Mouse (Mus musculus) myocyte (in vitro differentiated cells): Measurements from ENCODE around the gene Rmdn2.

Experiments
- MYOG ChIP-seq, 3 experiments: IDR thresholded peaks; one replicate each; pipeline ENCODE4 v1.6.1; 2011; ENCODE audit warnings: control low read depth in 2 of 3, low read depth in 2 of 3, mild to moderate bottlenecking in 2 of 3; ENCODE audit not compliant: insufficient read length in 2 of 3, control insufficient read depth in 1 of 3, insufficient read depth in 1 of 3
- POLR2A ChIP-seq: IDR thresholded peaks from one replicate; pipeline ENCODE4 v1.6.1; 2011; ENCODE audit warnings: low read depth, mild to moderate bottlenecking, control low read depth, moderate library complexity; ENCODE audit not compliant: insufficient read length
- POLR2AphosphoS2 ChIP-seq: IDR thresholded peaks from one replicate; pipeline ENCODE4 v1.6.1; 2011; ENCODE audit warnings: low read depth, control low read depth; ENCODE audit not compliant: insufficient read length
- TCF3 ChIP-seq: IDR thresholded peaks from one replicate; pipeline ENCODE4 v1.6.1; 2011; ENCODE audit warnings: low read depth, control low read depth; ENCODE audit not compliant: insufficient read length
- USF1 ChIP-seq: IDR thresholded peaks from one replicate; pipeline ENCODE4 v1.6.1; 2011; ENCODE audit warnings: low read depth, mild to moderate bottlenecking, control low read depth, moderate library complexity

DNA sequence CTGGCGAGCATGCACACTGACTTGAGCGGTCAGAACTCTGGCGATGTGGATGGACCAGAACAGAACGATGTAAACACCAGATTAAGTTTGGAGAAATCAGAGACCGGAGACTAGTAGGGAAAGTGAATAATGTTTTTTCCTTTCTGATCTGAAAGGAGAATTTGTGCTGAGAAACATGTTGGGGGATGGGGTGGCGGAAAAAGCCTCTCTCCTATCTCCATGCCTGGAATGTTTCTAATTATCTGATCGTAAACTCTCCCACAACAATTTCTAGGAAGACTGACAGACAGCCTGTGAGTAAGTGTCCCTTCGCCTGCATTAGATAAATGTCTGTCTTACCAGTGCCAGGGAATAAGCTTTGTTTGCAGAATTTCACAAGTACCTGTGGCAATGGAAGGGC is 119.3 kb downstream of the Rmdn2 start:
- TF ChIP-seq POLR2A = no peak
- TF ChIP-seq USF1 = no peak
- no peak for TF ChIP-seq MYOG (IDR thresholded peaks at IDR 0.05; ENCODE audit: control insufficient read depth in 1 of 3, insufficient read depth in 1 of 3, insufficient read length in 2 of 3, low read depth in 2 of 3)
- TF ChIP-seq POLR2AphosphoS2 = no peak
- no peak for TF ChIP-seq TCF3
